ENCODE assay signal across 14 mouse cellular contexts in the genomic region with DNA sequence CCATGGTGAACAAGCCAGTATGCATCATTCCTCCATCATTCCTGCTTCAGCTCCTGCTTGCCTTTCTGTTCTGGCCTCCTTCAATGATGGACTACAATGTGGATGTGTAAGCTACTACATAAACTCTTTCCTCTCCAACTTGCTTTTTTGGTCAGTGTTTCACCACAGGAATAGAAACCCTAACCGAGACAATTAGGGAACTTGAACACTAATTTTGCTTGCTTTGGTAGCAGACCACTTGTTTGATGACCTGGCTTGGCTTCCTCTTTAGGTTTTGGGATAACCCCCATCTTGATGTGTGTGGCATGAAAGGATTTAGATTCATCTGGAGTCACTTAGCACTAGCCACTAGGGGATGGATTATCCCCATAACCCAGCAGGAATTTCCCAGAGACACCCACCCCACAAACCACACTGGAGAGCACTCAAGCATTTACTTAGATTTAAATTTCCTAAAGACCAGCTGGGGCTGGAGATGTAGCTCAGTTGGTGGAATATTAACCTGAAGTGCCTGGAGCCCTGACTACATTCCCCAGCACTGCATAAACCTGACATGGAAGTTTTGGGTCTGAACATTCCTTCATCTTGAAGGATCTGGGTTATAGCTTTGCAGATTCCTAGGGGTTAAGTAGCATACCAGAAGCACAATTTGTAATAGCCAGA. TPM values are rescaled to one million over a fixed set of nuclear protein-coding genes. Genes with fewer than 3 reads are reported as not detected.
DNase-seq lines count a peak whose midpoint lies in the region; ATAC-seq and TF ChIP-seq lines count a peak whose summit lies in the region.
"Had no signal": no experiment of that assay in that cellular context is flagged by ENCODE, and none has a peak within 500 bp of the region (broad histone marks: within the 10 kb centered on the region; RNA-seq: fewer than 3 reads in every experiment).

No protein-coding gene starts in this region.

- H3K27ac ChIP-seq in lung, embryonic 14.5 days (ENCODE audit: low read depth) = peak overlapping the region; percentile 31; the same call in 1 of the 2 replicates
- H3K27ac ChIP-seq in embryonic facial prominence, embryonic 15.5 days (replicated peaks) = no peak overlapping the region
- peak overlapping the region; percentile 69 for H3K27ac ChIP-seq in kidney, embryonic 15.5 days
- H3K27ac ChIP-seq in forebrain, embryonic 13.5 days = no peak overlapping the region

- no peaks in the 10 kb centered on the region for H3K9me3 ChIP-seq in lung, embryonic 14.5 days (ENCODE audit: low read depth, low read length)
- no peaks in the 10 kb centered on the region for H3K9me3 ChIP-seq in embryonic facial prominence, embryonic 15.5 days (replicated peaks)
- no peaks in the 10 kb centered on the region for H3K9me3 ChIP-seq in kidney, embryonic 15.5 days (replicated peaks)
- H3K9me3 ChIP-seq in forebrain, embryonic 13.5 days (replicated peaks) = no peaks in the 10 kb centered on the region

- 0 out of 2 replicates have a peak, but pooled peaks have one; percentile 7 for ATAC-seq in lung, embryonic 14.5 days (ENCODE audit: insufficient read depth)
- peak; percentile 32; the same call in 1 of the 2 replicates for ATAC-seq in embryonic facial prominence, embryonic 15.5 days (ENCODE audit: insufficient number of reproducible peaks, low FRiP score, low TSS enrichment, low read depth)
- peak; percentile 63 for ATAC-seq in kidney, embryonic 15.5 days (replicated peaks; ENCODE audit: low FRiP score)
- ATAC-seq in megakaryocyte progenitor cell, adult 5-6 weeks (replicated peaks; ENCODE audit: poor library complexity) = peak; percentile 54
- ATAC-seq in forebrain, embryonic 13.5 days = no peak
- ATAC-seq: activated CD4-positive, CD25-positive, alpha-beta regulatory T cell, adult 4 months; hindbrain, embryonic 16.5 days had no signal

- no peaks in the 10 kb centered on the region for H3K36me3 ChIP-seq in lung, embryonic 14.5 days (ENCODE audit: insufficient read depth)
- H3K36me3 ChIP-seq in embryonic facial prominence, embryonic 15.5 days = no peaks in the 10 kb centered on the region
- no peaks in the 10 kb centered on the region for H3K36me3 ChIP-seq in kidney, embryonic 15.5 days
- H3K36me3 ChIP-seq in forebrain, embryonic 13.5 days (ENCODE audit: poor library complexity, severe bottlenecking) = no peaks in the 10 kb centered on the region
- H3K36me3 ChIP-seq: G1E had no signal

- no peak overlapping the region for H3K4me2 ChIP-seq in lung, embryonic 14.5 days
- no peak overlapping the region for H3K4me2 ChIP-seq in embryonic facial prominence, embryonic 15.5 days (replicated peaks)
- H3K4me2 ChIP-seq in kidney, embryonic 15.5 days = no peak overlapping the region
- H3K4me2 ChIP-seq in forebrain, embryonic 13.5 days = no peak overlapping the region
- H3K4me2 ChIP-seq: liver, embryonic 11.5 days had no signal

- peak; percentile 66 for DNase-seq in lung, embryonic 14.5 days
- DNase-seq in lung, postnatal 10 days = no peak
- DNase-seq in adrenal gland, adult 2 months = no peak
- no peak for DNase-seq in frontal cortex, adult 2 months (ENCODE audit: extremely low spot score in 1 of 2, low spot score in 1 of 2)
- DNase-seq: cerebellum, adult 18-20 months had no signal

- no peaks in the 10 kb centered on the region for H3K27me3 ChIP-seq in lung, embryonic 14.5 days (ENCODE audit: insufficient read depth, low read length)
- no peaks in the 10 kb centered on the region for H3K27me3 ChIP-seq in embryonic facial prominence, embryonic 15.5 days
- H3K27me3 ChIP-seq in kidney, embryonic 15.5 days = no peaks in the 10 kb centered on the region
- no peaks in the 10 kb centered on the region for H3K27me3 ChIP-seq in forebrain, embryonic 13.5 days

- WGBS in lung, embryonic 14.5 days = 61% methylated on average over 1 of the region's 1 CpGs
- 33% methylated on average over 1 of the region's 1 CpGs for whole genome bisulfite sequencing in embryonic facial prominence, embryonic 15.5 days
- 59% methylated on average over 1 of the region's 1 CpGs for WGBS in kidney, embryonic 15.5 days
- WGBS in forebrain, embryonic 13.5 days = 81% methylated on average over 1 of the region's 1 CpGs

- TF ChIP-seq CTCF in lung, embryonic 14.5 days (IDR thresholded peaks at IDR 0.05; ENCODE audit: low read depth) = 0 out of 2 replicates have a peak, but pooled peaks have one; percentile 7

- H3K9ac ChIP-seq in lung, embryonic 14.5 days = no peak overlapping the region
- 0 out of 2 replicates have a peak overlapping the region, but pooled peaks have one; percentile 1 for H3K9ac ChIP-seq in embryonic facial prominence, embryonic 15.5 days
- no peak overlapping the region for H3K9ac ChIP-seq in kidney, embryonic 15.5 days
- H3K9ac ChIP-seq in forebrain, embryonic 13.5 days = no peak overlapping the region

- H3K4me1 ChIP-seq in lung, embryonic 14.5 days (ENCODE audit: insufficient read depth) = peaks cover 3% of the 10 kb centered on the region
- H3K4me1 ChIP-seq in embryonic facial prominence, embryonic 15.5 days = peaks cover 12% of the 10 kb centered on the region
- peaks cover 35% of the 10 kb centered on the region for H3K4me1 ChIP-seq in kidney, embryonic 15.5 days
- peaks cover 13% of the 10 kb centered on the region for H3K4me1 ChIP-seq in forebrain, embryonic 13.5 days

- H3K4me3 ChIP-seq in lung, embryonic 14.5 days (ENCODE audit: low read depth, low read length) = no peak overlapping the region
- H3K4me3 ChIP-seq in embryonic facial prominence, embryonic 15.5 days (replicated peaks) = no peak overlapping the region
- no peak overlapping the region for H3K4me3 ChIP-seq in kidney, embryonic 15.5 days (replicated peaks)
- H3K4me3 ChIP-seq in forebrain, embryonic 13.5 days = no peak overlapping the region
- H3K4me3 ChIP-seq: erythroblast, embryonic 14.5 days had no signal

RNA-seq across cellular contexts. Expression of a gene that starts 3.8 kb away (rescaled TPM):
- polyA plus RNA-seq in lung, embryonic 14.5 days (2014; fragmentation: Nextera tagmentation; extraction: Ambion mirVana) = 59.7 and 62.1 TPM in 2 replicates
- 99.7 and 105 TPM in 2 replicates for polyA plus RNA-seq in embryonic facial prominence, embryonic 15.5 days (2015; fragmentation: Nextera tagmentation; extraction: Ambion mirVana)
- polyA plus RNA-seq in kidney, embryonic 15.5 days (2015; fragmentation: Nextera tagmentation; extraction: Ambion mirVana) = 84.9 and 88.7 TPM in 2 replicates
- 2.7 and 3.1 TPM in 2 replicates for total RNA-seq in megakaryocyte progenitor cell, adult 5-6 weeks (2015)
- 1.8 and 4.1 TPM in 2 replicates for total RNA-seq in megakaryocyte progenitor cell, adult 5-6 weeks (2017)
- 100 to 1,000 TPM; 346 to 422 TPM for total RNA-seq in adrenal gland, adult 2 months (2021)
- polyA plus RNA-seq in adrenal gland, adult 2 months (2012; rRNA removed) = 543 and 654 TPM in 2 replicates
- 45.9 and 50.0 TPM in 2 replicates for polyA plus RNA-seq in forebrain, embryonic 13.5 days (2015; fragmentation: Nextera tagmentation; extraction: Ambion mirVana)
- 218 and 220 TPM in 2 replicates for polyA plus RNA-seq in frontal cortex, adult 2 months (2012; rRNA removed)

RNA-seq across cellular contexts. Expression of a gene that starts 56.8 kb away (rescaled TPM):
- 239 and 249 TPM in 2 replicates for polyA plus RNA-seq in lung, embryonic 14.5 days (2014; fragmentation: Nextera tagmentation; extraction: Ambion mirVana)
- polyA plus RNA-seq in embryonic facial prominence, embryonic 15.5 days (2015; fragmentation: Nextera tagmentation; extraction: Ambion mirVana) = 292 and 298 TPM in 2 replicates
- 287 and 316 TPM in 2 replicates for polyA plus RNA-seq in kidney, embryonic 15.5 days (2015; fragmentation: Nextera tagmentation; extraction: Ambion mirVana)
- total RNA-seq in megakaryocyte progenitor cell, adult 5-6 weeks (2015) = 56.7 and 60.6 TPM in 2 replicates
- total RNA-seq in megakaryocyte progenitor cell, adult 5-6 weeks (2017) = 336 and 416 TPM in 2 replicates
- 100 to 1,000 TPM; 234 to 244 TPM for total RNA-seq in adrenal gland, adult 2 months (2021)
- 52.6 and 73.7 TPM in 2 replicates for polyA plus RNA-seq in adrenal gland, adult 2 months (2012; rRNA removed)
- 354 and 366 TPM in 2 replicates for polyA plus RNA-seq in forebrain, embryonic 13.5 days (2015; fragmentation: Nextera tagmentation; extraction: Ambion mirVana)
- polyA plus RNA-seq in frontal cortex, adult 2 months (2012; rRNA removed) = 699 and 728 TPM in 2 replicates

Comparison
In these comparisons a context has a peak if more than half of its experiments do, and no peak if none do; other contexts are left out.
1. H3K27ac ChIP-seq: peak in lung, embryonic 14.5 days (single experiment) and kidney, embryonic 15.5 days (single experiment); none in embryonic facial prominence, embryonic 15.5 days (single experiment) and forebrain, embryonic 13.5 days (single experiment).